In the genomic region with DNA sequence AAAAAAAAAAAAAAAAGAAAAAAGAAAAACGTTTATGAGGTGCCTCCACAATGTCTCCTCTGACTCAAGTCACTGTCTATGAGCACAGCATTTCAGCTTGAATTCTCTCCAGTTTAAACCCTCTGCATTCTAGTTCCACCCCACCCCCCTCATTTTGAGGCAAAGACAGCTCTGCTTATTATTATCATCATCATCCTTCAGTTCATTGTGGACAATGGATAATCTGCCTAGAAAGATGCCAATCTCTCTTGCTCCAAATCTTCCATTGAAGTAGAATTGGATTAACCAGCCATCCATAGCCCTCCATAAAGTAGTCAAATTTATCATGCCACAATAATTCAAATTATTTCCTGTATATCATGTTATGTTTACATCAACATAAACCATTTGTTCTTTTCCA, we compare ENCODE assay signal across 27 mouse cellular contexts.
DNase-seq lines count a peak whose midpoint lies in the region; ATAC-seq and TF ChIP-seq lines count a peak whose summit lies in the region.
"Had no signal": no experiment of that assay in that cellular context is flagged by ENCODE, and none has a peak within 500 bp of the region (broad histone marks: within the 10 kb centered on the region; RNA-seq: fewer than 3 reads in every experiment).

No protein-coding gene starts in this region.

- TF ChIP-seq CTCF in layer of hippocampus, adult 2 months (conservative IDR thresholded peaks at IDR 0.05) = no peak

- peaks cover 8% of the 10 kb centered on the region; the same call in 1 of the 2 replicates for H3K27me3 ChIP-seq in midbrain, embryonic 12.5 days
- H3K27me3 ChIP-seq in midbrain, embryonic 14.5 days (ENCODE audit: control insufficient read depth, insufficient read depth, low read length) = no peaks in the 10 kb centered on the region
- H3K27me3 ChIP-seq: CH12.LX; heart, embryonic 15.5 days had no signal

- H3K4me1 ChIP-seq in midbrain, embryonic 12.5 days = no peaks in the 10 kb centered on the region
- H3K4me1 ChIP-seq in midbrain, embryonic 14.5 days (ENCODE audit: control insufficient read depth, insufficient read depth, low read length) = no peaks in the 10 kb centered on the region
- H3K4me1 ChIP-seq: forebrain, embryonic 10.5 days; forebrain, embryonic 13.5 days; heart, embryonic 12.5 days; heart, embryonic 15.5 days; hindbrain, embryonic 10.5 days had no signal

- H3K4me3 ChIP-seq in layer of hippocampus, adult 2 months = no peak overlapping the region
- H3K4me3 ChIP-seq in midbrain, embryonic 12.5 days = no peak overlapping the region
- H3K4me3 ChIP-seq in midbrain, embryonic 14.5 days (replicated peaks; ENCODE audit: low read depth, low read length) = no peak overlapping the region
- H3K4me3 ChIP-seq: forebrain, embryonic 10.5 days; forebrain, embryonic 13.5 days; heart, embryonic 12.5 days; heart, embryonic 15.5 days; hindbrain, embryonic 10.5 days had no signal

- peak overlapping the region; percentile 72 for H3K27ac ChIP-seq in layer of hippocampus, adult 2 months
- H3K27ac ChIP-seq in midbrain, embryonic 12.5 days (replicated peaks) = no peak overlapping the region
- no peak overlapping the region for H3K27ac ChIP-seq in midbrain, embryonic 14.5 days (replicated peaks; ENCODE audit: low read depth, low read length)
- H3K27ac ChIP-seq: forebrain, embryonic 10.5 days; forebrain, embryonic 13.5 days; heart, embryonic 15.5 days; hindbrain, embryonic 10.5 days; hindbrain, embryonic 14.5 days had no signal

- peak; percentile 34; the same call in 1 of the 2 replicates for ATAC-seq in midbrain, embryonic 12.5 days (ENCODE audit: low FRiP score, low read depth)
- ATAC-seq in midbrain, embryonic 14.5 days (ENCODE audit: low FRiP score, low TSS enrichment) = no peak
- ATAC-seq: activated CD4-positive, CD25-positive, alpha-beta regulatory T cell, adult 4 months; forebrain, embryonic 13.5 days; forebrain, embryonic 16.5 days had no signal

- H3K36me3 ChIP-seq in midbrain, embryonic 12.5 days = no peaks in the 10 kb centered on the region
- no peaks in the 10 kb centered on the region for H3K36me3 ChIP-seq in midbrain, embryonic 14.5 days (ENCODE audit: control insufficient read depth, insufficient read depth, low read length)
- H3K36me3 ChIP-seq: forebrain, embryonic 10.5 days; G1E; heart, embryonic 12.5 days; heart, embryonic 15.5 days; hindbrain, embryonic 10.5 days had no signal

- DNase-seq in layer of hippocampus, adult 2 months (ENCODE audit: low spot score in 2 of 2) = no peak
- no peak for DNase-seq in layer of hippocampus, postnatal 14 days (ENCODE audit: low spot score in 2 of 2)
- no peak for DNase-seq in midbrain, embryonic 14.5 days
- DNase-seq in retina, embryonic 14.5 days (ENCODE audit: low spot score) = peak; percentile 40
- no peak for DNase-seq in gastrocnemius, postnatal 36 days
- DNase-seq in adrenal gland, adult (ENCODE audit: inconsistent age in 2 of 2, low spot score in 1 of 2) = no peak
- DNase-seq: adrenal gland, postnatal 10 days; adrenal gland, postnatal 36 days; B cell, adult 2 months; cerebellum, adult 11 months; cerebellum, adult 2 months; cerebellum, adult 9-11 months; cerebellum, postnatal 25 days; gastrocnemius, postnatal 10 days; heart, adult 18-20 months; heart, postnatal 36 days had no signal

- H3K9me3 ChIP-seq in midbrain, embryonic 12.5 days = no peaks in the 10 kb centered on the region
- no peaks in the 10 kb centered on the region for H3K9me3 ChIP-seq in midbrain, embryonic 14.5 days (ENCODE audit: control insufficient read depth, low read length)
- H3K9me3 ChIP-seq: forebrain, embryonic 10.5 days; forebrain, embryonic 13.5 days; G1E; heart, embryonic 12.5 days; heart, embryonic 15.5 days; hindbrain, embryonic 10.5 days had no signal

- H3K9ac ChIP-seq in midbrain, embryonic 12.5 days (replicated peaks) = no peak overlapping the region
- H3K9ac ChIP-seq in midbrain, embryonic 14.5 days (replicated peaks; ENCODE audit: low read length) = no peak overlapping the region
- H3K9ac ChIP-seq: forebrain, embryonic 13.5 days; heart, embryonic 12.5 days; heart, embryonic 15.5 days; hindbrain, embryonic 14.5 days had no signal

- WGBS in midbrain, embryonic 12.5 days = 4% methylated on average over 1 of the region's 1 CpGs
- WGBS in midbrain, embryonic 14.5 days = 6% methylated on average over 1 of the region's 1 CpGs

- no peak overlapping the region for H3K4me2 ChIP-seq in midbrain, embryonic 12.5 days (replicated peaks)
- H3K4me2 ChIP-seq in midbrain, embryonic 14.5 days (ENCODE audit: low read length) = no peak overlapping the region
- H3K4me2 ChIP-seq: forebrain, embryonic 13.5 days; heart, embryonic 12.5 days; heart, embryonic 15.5 days; hindbrain, embryonic 14.5 days had no signal

- intact Hi-C loops in gastrocnemius, postnatal 36 days (cut with DNase I) = no loop called here
